Mouse (Mus musculus) midbrain, embryonic 15.5 days (tissue): Measurements from ENCODE around the gene Emc7. TPM values are rescaled to one million over a fixed set of nuclear protein-coding genes. Genes with fewer than 3 reads are reported as not detected.
"Not testable (repeated sequence)": the region's sequence is repeated elsewhere in the genome, so short reads cannot be mapped to it uniquely, and the experiment has no call there.

Experiments used
- ATAC-seq: fragments of 200-750 bp; cut with Nextera tagmentation; replicated peaks from 2 replicates; pipeline ENCODE4 v1.8.0; 2017; ENCODE audit warnings: moderate TSS enrichment
- H3K27ac ChIP-seq: fragments of 300-500 bp; sonication (generic); 2 replicates; pipeline ENCODE4 v1.5.1; 2015; ENCODE audit warnings: mild to moderate bottlenecking, inconsistent platforms
- H3K27me3 ChIP-seq: fragments of 300-500 bp; sonication (generic); replicated peaks from 2 replicates; pipeline ENCODE4 v1.6.1; 2015; ENCODE audit warnings: inconsistent platforms
- H3K36me3 ChIP-seq: fragments of 300-500 bp; sonication (generic); replicated peaks from 2 replicates; pipeline ENCODE4 v1.6.1; 2015; ENCODE audit warnings: inconsistent platforms
- H3K4me1 ChIP-seq: fragments of 300-500 bp; sonication (generic); 2 replicates; pipeline ENCODE4 v1.6.1; 2015; ENCODE audit warnings: inconsistent platforms
- H3K4me2 ChIP-seq: fragments of 300-500 bp; sonication (generic); 2 replicates; pipeline ENCODE4 v1.6.1; 2015; ENCODE audit warnings: inconsistent platforms, mild to moderate bottlenecking, moderate library complexity
- H3K4me3 ChIP-seq: fragments of 300-500 bp; sonication (generic); 2 replicates; pipeline ENCODE4 v1.5.1; 2015; ENCODE audit warnings: mild to moderate bottlenecking, inconsistent platforms
- H3K9ac ChIP-seq: fragments of 300-500 bp; sonication (generic); 2 replicates; pipeline ENCODE4 v1.6.1; 2015; ENCODE audit warnings: mild to moderate bottlenecking, inconsistent platforms
- H3K9me3 ChIP-seq: fragments of 300-500 bp; sonication (generic); 2 replicates; pipeline ENCODE4 v1.6.1; 2016; ENCODE audit warnings: inconsistent platforms
- WGBS: fragments of 180-500 bp; shearing (Covaris S2); methylation state at CpG from one replicate; pipeline ENCODE4 v1.1.7; 2015; ENCODE audit warnings: mixed read lengths; 5-methylcytosine and 5-hydroxymethylcytosine counted together
- polyA plus RNA-seq: library from polyadenylated mRNA; unstranded; fragments of >200 nt; fragmentation: Nextera tagmentation; extraction: Ambion mirVana; gene quantifications from 2 replicates; pipeline ENCODE4 v1.2.1, GENCODE M21; 2015

Emc7 gene
- 18.6 and 19.6 TPM in 2 replicates for polyA plus RNA-seq

- Histone ChIP-seq H3K4me3 (peak within 1 kb of the TSS; percentile 78), H3K27ac (peak within 1 kb of the TSS; percentile 82), H3K27me3 (no peaks in the 10 kb centered on the region), H3K4me2 (peak within 1 kb of the TSS; percentile 80), H3K9me3 (no peaks in the 10 kb centered on the region), H3K36me3 (peaks cover 1% of the 10 kb centered on the region; the same call in 1 of the 2 replicates), H3K9ac (peak within 1 kb of the TSS; percentile 74), H3K4me1 (peaks cover 23% of the 10 kb centered on the region)
- ATAC-seq = peak; percentile 99
- under 1% methylated on average over 49 of the region's 49 CpGs for whole genome bisulfite sequencing
Measured at GRCm38 (mm10) chr2:112454862-112455564, at the start of gene Emc7. Gene Emc7 (plus strand): TSS chr2:112454997.

- 90% methylated on average over 3 of the region's 3 CpGs for WGBS
- no peak overlapping the region for H3K4me2 ChIP-seq
- no peak for ATAC-seq
- no peaks in the 10 kb centered on the region for H3K9me3 ChIP-seq
- no peak overlapping the region for H3K9ac ChIP-seq
- H3K27ac ChIP-seq = no peak overlapping the region
- no peak overlapping the region for H3K4me3 ChIP-seq
- no peaks in the 10 kb centered on the region for H3K27me3 ChIP-seq
- H3K36me3 ChIP-seq = peaks cover 9% of the 10 kb centered on the region
- no peaks in the 10 kb centered on the region for H3K4me1 ChIP-seq
Measured at GRCm38 (mm10) chr2:112407030-112407429, 47.8 kb upstream of the Emc7 start.

GRCm38 (mm10) chr2:112425308-112425707 lies 29.5 kb upstream of the Emc7 start:
- no peak overlapping the region for H3K27ac ChIP-seq
- ATAC-seq = no peak
- WGBS = 71% methylated on average over 3 of the region's 3 CpGs
- no peak overlapping the region for H3K9ac ChIP-seq
- H3K4me1 ChIP-seq = no peaks in the 10 kb centered on the region
- H3K36me3 ChIP-seq = no peaks in the 10 kb centered on the region
- H3K9me3 ChIP-seq = no peaks in the 10 kb centered on the region
- no peak overlapping the region for H3K4me3 ChIP-seq
- H3K4me2 ChIP-seq = no peak overlapping the region
- H3K27me3 ChIP-seq = no peaks in the 10 kb centered on the region

- H3K27ac ChIP-seq, H3K9ac ChIP-seq, H3K9me3 ChIP-seq, H3K4me3 ChIP-seq, H3K4me2 ChIP-seq, H3K27me3 ChIP-seq, ATAC-seq, H3K36me3 ChIP-seq, H3K4me1 ChIP-seq: not testable (repeated sequence)
- 92% methylated on average over 3 of the region's 3 CpGs for WGBS
Measured at GRCm38 (mm10) chr2:112428534-112428933, 26.3 kb upstream of the Emc7 start.

GRCm38 (mm10) chr2:112429665-112430064 lies 25.1 kb upstream of the Emc7 start:
- H3K4me3 ChIP-seq = no peak overlapping the region
- 93% methylated on average over 4 of the region's 4 CpGs for WGBS
- no peaks in the 10 kb centered on the region for H3K36me3 ChIP-seq
- no peaks in the 10 kb centered on the region for H3K4me1 ChIP-seq
- H3K27me3 ChIP-seq = no peaks in the 10 kb centered on the region
- no peak overlapping the region for H3K27ac ChIP-seq
- H3K4me2 ChIP-seq = no peak overlapping the region
- no peak for ATAC-seq
- no peak overlapping the region for H3K9ac ChIP-seq
- H3K9me3 ChIP-seq = no peaks in the 10 kb centered on the region

- Histone ChIP-seq H3K4me3 (no peak overlapping the region), H3K27me3 (no peaks in the 10 kb centered on the region), H3K9me3 (no peaks in the 10 kb centered on the region), H3K36me3 (no peaks in the 10 kb centered on the region), H3K4me2 (no peak overlapping the region), H3K27ac (no peak overlapping the region), H3K9ac (no peak overlapping the region), H3K4me1 (no peaks in the 10 kb centered on the region)
- no peak for ATAC-seq
- WGBS = 82% methylated on average over 5 of the region's 5 CpGs
Measured at GRCm38 (mm10) chr2:112430403-112430802, 24.4 kb upstream of the Emc7 start.

- no peaks in the 10 kb centered on the region for H3K27me3 ChIP-seq
- WGBS = 85% methylated on average over 2 of the region's 2 CpGs
- no peak overlapping the region for H3K9ac ChIP-seq
- H3K36me3 ChIP-seq = no peaks in the 10 kb centered on the region
- no peak overlapping the region for H3K27ac ChIP-seq
- no peaks in the 10 kb centered on the region for H3K4me1 ChIP-seq
- no peak overlapping the region for H3K4me3 ChIP-seq
- ATAC-seq = no peak
- H3K4me2 ChIP-seq = no peak overlapping the region
- H3K9me3 ChIP-seq = no peaks in the 10 kb centered on the region
Measured at GRCm38 (mm10) chr2:112432523-112432922, 22.3 kb upstream of the Emc7 start.

GRCm38 (mm10) chr2:112433359-112433758 lies 21.4 kb upstream of the Emc7 start:
- Histone ChIP-seq H3K27me3 (no peaks in the 10 kb centered on the region), H3K9me3 (no peaks in the 10 kb centered on the region), H3K27ac (no peak overlapping the region), H3K4me1 (no peaks in the 10 kb centered on the region), H3K36me3 (no peaks in the 10 kb centered on the region), H3K4me3 (no peak overlapping the region), H3K9ac (no peak overlapping the region), H3K4me2 (no peak overlapping the region)
- ATAC-seq = no peak
- WGBS = 52% methylated on average over 2 of the region's 2 CpGs

- H3K4me3 ChIP-seq = no peak overlapping the region
- H3K4me1 ChIP-seq = no peaks in the 10 kb centered on the region
- H3K36me3 ChIP-seq = no peaks in the 10 kb centered on the region
- no peak for ATAC-seq
- WGBS = 81% methylated on average over 4 of the region's 4 CpGs
- H3K9me3 ChIP-seq = no peaks in the 10 kb centered on the region
- H3K4me2 ChIP-seq = no peak overlapping the region
- H3K27me3 ChIP-seq = no peaks in the 10 kb centered on the region
- no peak overlapping the region for H3K27ac ChIP-seq
- H3K9ac ChIP-seq = no peak overlapping the region
Measured at GRCm38 (mm10) chr2:112436292-112436691, 18.5 kb upstream of the Emc7 start.

GRCm38 (mm10) chr2:112437589-112437988 lies 17.2 kb upstream of the Emc7 start:
- Histone ChIP-seq H3K36me3 (no peaks in the 10 kb centered on the region), H3K4me2 (no peak overlapping the region), H3K9ac (no peak overlapping the region), H3K4me1 (no peaks in the 10 kb centered on the region), H3K4me3 (no peak overlapping the region), H3K27me3 (no peaks in the 10 kb centered on the region), H3K9me3 (no peaks in the 10 kb centered on the region), H3K27ac (no peak overlapping the region)
- WGBS = 89% methylated on average over 2 of the region's 2 CpGs
- no peak for ATAC-seq

- no peak overlapping the region for H3K27ac ChIP-seq
- no peaks in the 10 kb centered on the region for H3K27me3 ChIP-seq
- no peak overlapping the region for H3K9ac ChIP-seq
- 70% methylated on average over 2 of the region's 2 CpGs for WGBS
- no peaks in the 10 kb centered on the region for H3K9me3 ChIP-seq
- H3K4me1 ChIP-seq = no peaks in the 10 kb centered on the region
- H3K4me2 ChIP-seq = no peak overlapping the region
- H3K4me3 ChIP-seq = no peak overlapping the region
- no peaks in the 10 kb centered on the region for H3K36me3 ChIP-seq
- ATAC-seq = no peak
Measured at GRCm38 (mm10) chr2:112443491-112443890, 11.3 kb upstream of the Emc7 start.

- no peaks in the 10 kb centered on the region for H3K27me3 ChIP-seq
- H3K4me2 ChIP-seq = no peak overlapping the region
- H3K9ac ChIP-seq = no peak overlapping the region
- no peaks in the 10 kb centered on the region for H3K36me3 ChIP-seq
- H3K4me1 ChIP-seq = no peaks in the 10 kb centered on the region
- no peak for ATAC-seq
- H3K27ac ChIP-seq = no peak overlapping the region
- H3K9me3 ChIP-seq = no peaks in the 10 kb centered on the region
- H3K4me3 ChIP-seq = no peak overlapping the region
Measured at GRCm38 (mm10) chr2:112445511-112445910, 9.3 kb upstream of the Emc7 start.

- H3K27ac ChIP-seq, H3K9me3 ChIP-seq, H3K27me3 ChIP-seq, H3K4me3 ChIP-seq, H3K9ac ChIP-seq, H3K4me1 ChIP-seq, ATAC-seq, H3K4me2 ChIP-seq, H3K36me3 ChIP-seq: not testable (repeated sequence)
- 74% methylated on average over 4 of the region's 4 CpGs for WGBS
Measured at GRCm38 (mm10) chr2:112448046-112448445, 6.8 kb upstream of the Emc7 start.
